Mouse (Mus musculus) CH12.LX (cell line): ENCODE results near the gene Dcx. TPM values are rescaled to one million over a fixed set of nuclear protein-coding genes. Genes with fewer than 3 reads are reported as not detected.

Experiments
- DNase-seq: peaks from one replicate; pipeline ENCODE4 v3.0.0-alpha.2; 2013; ENCODE audit errors: extremely low read depth
- H3K27ac ChIP-seq: 2 replicates; pipeline ENCODE4 v1.5.1; 2012; ENCODE audit warnings: low read depth, mild to moderate bottlenecking, control low read depth, moderate library complexity; ENCODE audit not compliant: insufficient read depth
- H3K27me3 ChIP-seq: replicated peaks from 2 replicates; pipeline ENCODE3; 2012; ENCODE audit warnings: inconsistent platforms
- H3K36me3 ChIP-seq, 2 experiments: replicated peaks in 1 of 2; 2 replicates each; pipeline versions ENCODE3 to v1.6.1; 2012; ENCODE audit warnings: inconsistent platforms in 1 of 2, low read length in 1 of 2, mild to moderate bottlenecking in 1 of 2, mixed read lengths in 1 of 2, moderate library complexity in 1 of 2; ENCODE audit not compliant: control insufficient read depth in 1 of 2, insufficient read depth in 1 of 2
- H3K4me1 ChIP-seq, 2 experiments: 2 replicates each; pipeline ENCODE4 v1.6.1; 2012; ENCODE audit warnings: inconsistent platforms in 1 of 2, moderate library complexity in 1 of 2; ENCODE audit not compliant: insufficient read depth in 2 of 2, control insufficient read depth in 1 of 2
- H3K4me2 ChIP-seq: 2 replicates; pipeline ENCODE4 v1.6.1; 2012; ENCODE audit warnings: low read depth, mild to moderate bottlenecking, control low read depth; ENCODE audit not compliant: poor library complexity, insufficient read depth, severe bottlenecking
- H3K4me3 ChIP-seq, 3 experiments: fragments of 150-350 bp in 1 of 3; sonication (generic) in 1 of 3; replicated peaks in 1 of 3; 2 replicates each; pipeline versions ENCODE3 to v1.5.1; 2011 to 2012; ENCODE audit warnings: low read depth in 2 of 3, low read length in 2 of 3, mild to moderate bottlenecking in 2 of 3, moderate library complexity in 2 of 3, control low read depth in 1 of 3, improper control_type of control experiment in 1 of 3, inconsistent platforms in 1 of 3, mixed read lengths in 1 of 3; ENCODE audit not compliant: poor library complexity in 1 of 3
- H3K79me2 ChIP-seq: replicated peaks from 2 replicates; pipeline ENCODE4 v1.6.1; 2012; ENCODE audit warnings: mild to moderate bottlenecking, moderate library complexity; ENCODE audit not compliant: control insufficient read depth, poor library complexity, insufficient read depth, severe bottlenecking; ENCODE audit errors: extremely low read depth
- H3K9ac ChIP-seq: 2 replicates; pipeline ENCODE4 v1.6.1; 2012; ENCODE audit warnings: low read depth, mild to moderate bottlenecking, control low read depth, moderate library complexity; ENCODE audit not compliant: insufficient read depth
- H3K9me3 ChIP-seq: replicated peaks from 2 replicates; pipeline ENCODE3; 2012; ENCODE audit warnings: low read length, inconsistent platforms, mixed read lengths
- BHLHE40 ChIP-seq: IDR thresholded peaks from 2 replicates; pipeline ENCODE4 v1.6.1; 2011; ENCODE audit warnings: mild to moderate bottlenecking, low read depth, low read length, improper control_type of control experiment
- EP300 ChIP-seq: IDR thresholded peaks from 2 replicates; pipeline ENCODE4 v1.6.1; 2011; ENCODE audit warnings: low read length, improper control_type of control experiment
- ETS1 ChIP-seq: conservative IDR thresholded peaks from 2 replicates; pipeline ENCODE4 v1.6.1; 2012; ENCODE audit warnings: low read depth, mild to moderate bottlenecking, inconsistent platforms, low read length, improper control_type of control experiment, moderate library complexity
- GABPA ChIP-seq: IDR thresholded peaks from 2 replicates; pipeline ENCODE4 v1.6.1; 2012; ENCODE audit warnings: low read depth, low read length, improper control_type of control experiment, inconsistent platforms; ENCODE audit not compliant: insufficient replicate concordance
- IRF4 ChIP-seq: IDR thresholded peaks from 2 replicates; pipeline ENCODE4 v1.6.1; 2014; ENCODE audit warnings: low read depth, mild to moderate bottlenecking, inconsistent platforms, low read length, improper control_type of control experiment
- KAT2A ChIP-seq: IDR thresholded peaks from 2 replicates; pipeline ENCODE4 v1.6.1; 2012; ENCODE audit warnings: low read length, improper control_type of control experiment, inconsistent platforms; ENCODE audit not compliant: insufficient replicate concordance
- MAX ChIP-seq: IDR thresholded peaks from 2 replicates; pipeline ENCODE4 v1.6.1; 2011; ENCODE audit warnings: low read length, improper control_type of control experiment
- NELFE ChIP-seq: IDR thresholded peaks from 2 replicates; pipeline ENCODE4 v1.6.1; 2011; ENCODE audit warnings: low read depth, low read length, improper control_type of control experiment
- NRF1 ChIP-seq: IDR thresholded peaks from 2 replicates; pipeline ENCODE4 v1.6.1; 2014; ENCODE audit warnings: low read depth, mild to moderate bottlenecking, inconsistent platforms, low read length, improper control_type of control experiment, moderate library complexity
- POLR2AphosphoS2 ChIP-seq: IDR thresholded peaks from 2 replicates; pipeline ENCODE4 v1.6.1; 2011; ENCODE audit warnings: low read depth, low read length, improper control_type of control experiment
- ZNF384 ChIP-seq: IDR thresholded peaks from 2 replicates; pipeline ENCODE4 v1.6.1; 2012; ENCODE audit warnings: low read depth, low read length, improper control_type of control experiment, inconsistent platforms
- dilution Hi-C: fragments of 300-500 bp; cut with MboI; formaldehyde crosslinking; loops from 2 replicates; pipeline ENCODE4 v1.14.3; 2020; ENCODE audit warnings: low sequenced_read_pairs; ENCODE audit not compliant: extremely low pct_unique_long_range_greater_than_20kb, extremely low pct_ligation_motif_present
- in situ Hi-C: fragments of 300-500 bp; cut with MboI; formaldehyde crosslinking; loops from 3 replicates; pipeline ENCODE4 v1.14.3; 2019; ENCODE audit warnings: low sequenced_read_pairs, low pct_ligation_motif_present, low pct_unique_long_range_greater_than_20kb, mixed read lengths
- polyA plus RNA-seq: library from polyadenylated mRNA; unstranded; fragments of >175 nt; gene quantifications from 2 replicates; pipeline ENCODE4 v1.2.1, GENCODE M21; 2012; ENCODE audit warnings: low read depth; ENCODE audit not compliant: insufficient read length
- total RNA-seq, 2 experiments: library from RNA; depleted of rRNA; stranded (reverse); fragments of 300-350 nt in 1 of 2; fragments of >200 nt in 1 of 2; gene quantifications; 2 replicates each; pipeline ENCODE4 v1.2.3; 2012 to 2014

The Dcx gene
- total RNA-seq (2012; rRNA removed) (not detected in 2 replicates), total RNA-seq (2014; rRNA removed) (not detected in 2 replicates), polyA plus RNA-seq (not detected in 2 replicates)

- dilution Hi-C loops: no loop called here
- Histone ChIP-seq H3K27me3 (no peaks in the 10 kb centered on the region), H3K9me3 (no peaks in the 10 kb centered on the region), H3K79me2 (no peaks in the 10 kb centered on the region), H3K36me3 (no peaks in the 10 kb centered on the region), H3K27ac (no peak within 1 kb of the TSS), H3K4me1 (no peaks in the 10 kb centered on the region), H3K4me2 (no peak within 1 kb of the TSS), H3K4me3 (no peak within 1 kb of the TSS), H3K9ac (no peak within 1 kb of the TSS)
- DNase-seq: no peak
- in situ Hi-C loops: no loop called here
- TF ChIP-seq ETS1 (no peak), POLR2AphosphoS2 (no peak), NELFE (no peak), IRF4 (no peak), NRF1 (no peak)
- TF ChIP-seq, all 38 proteins: peak for 0
These were observed at the start of gene Dcx for GRCm38 (mm10) chrX:143932958-143933357. TSS of gene Dcx (minus strand) at chrX:143933311.

- no peak for TF ChIP-seq KAT2A
- TF ChIP-seq MAX: 0 out of 2 replicates have a peak, but pooled peaks have one; percentile 22
- TF ChIP-seq EP300: no peak
- TF ChIP-seq GABPA: no peak
- peak; percentile 55 for TF ChIP-seq BHLHE40
- Histone ChIP-seq H3K79me2 (no peaks in the 10 kb centered on the region), H3K36me3 (no peaks in the 10 kb centered on the region), H3K4me2 (no peak overlapping the region), H3K27me3 (no peaks in the 10 kb centered on the region), H3K27ac (no peak overlapping the region), H3K9ac (no peak overlapping the region), H3K9me3 (no peaks in the 10 kb centered on the region), H3K4me3 (no peak overlapping the region), H3K4me1 (no peaks in the 10 kb centered on the region)
- dilution Hi-C loops: no loop called here
- peak; percentile 69 for DNase-seq
- in situ Hi-C loops: no loop called here
These were observed 33.1 kb upstream of the Dcx start for GRCm38 (mm10) chrX:143966249-143966648.

- no peak overlapping the region for H3K9ac ChIP-seq
- H3K79me2 ChIP-seq: no peaks in the 10 kb centered on the region
- dilution Hi-C loops: no loop called here
- H3K36me3 ChIP-seq: no peaks in the 10 kb centered on the region
- DNase-seq: no peak
- H3K4me1 ChIP-seq: no peaks in the 10 kb centered on the region
- in situ Hi-C loops: no loop called here
- no peak overlapping the region for H3K4me3 ChIP-seq
- H3K27ac ChIP-seq: no peak overlapping the region
- no peak for TF ChIP-seq ZNF384
- TF ChIP-seq GABPA: no peak
- H3K4me2 ChIP-seq: no peak overlapping the region
- no peaks in the 10 kb centered on the region for H3K27me3 ChIP-seq
- H3K9me3 ChIP-seq: no peaks in the 10 kb centered on the region
These were observed 560 bp upstream of the Dcx start for GRCm38 (mm10) chrX:143933671-143934070.
